Mouse (Mus musculus): ENCODE results near the gene Ttc19.

DNA sequence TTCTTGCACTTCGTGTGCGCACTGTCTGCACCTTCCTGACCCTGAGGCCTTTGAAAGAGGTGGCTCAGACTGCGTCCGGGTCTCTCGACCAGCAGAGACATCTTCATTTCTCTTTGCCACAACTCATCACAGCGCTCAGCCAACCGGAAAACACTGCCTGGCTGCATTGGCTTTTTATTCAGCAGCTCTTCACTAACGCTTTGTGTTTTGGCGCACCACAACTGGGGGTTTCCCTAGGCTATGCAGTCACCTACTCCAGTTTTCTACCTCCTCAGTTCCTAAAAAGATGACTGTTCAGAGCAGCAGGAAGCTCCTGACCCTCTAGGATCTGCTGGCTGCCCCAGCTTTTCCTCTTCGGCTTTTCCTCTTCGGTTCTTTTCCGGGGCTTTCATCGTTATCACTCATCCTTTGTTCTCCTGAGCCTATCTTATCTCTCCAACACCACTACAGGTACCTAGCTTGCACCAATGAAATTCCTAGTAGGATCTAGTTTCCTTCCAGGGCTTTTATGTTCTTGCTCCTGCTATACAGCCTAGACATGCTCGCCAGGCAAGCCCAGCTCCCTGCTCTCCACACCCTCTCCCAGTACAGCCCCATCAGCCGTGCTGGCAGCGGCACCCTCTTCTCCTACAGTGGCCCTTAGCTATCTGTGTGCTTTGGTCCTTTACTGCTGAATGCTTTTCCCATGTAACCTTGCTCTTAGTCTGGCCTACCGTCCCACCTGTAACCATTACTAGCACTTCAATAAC lies 14.6 kb upstream of the Ttc19 start:
- TF ChIP-seq CTCF (IDR thresholded peaks at IDR 0.05; ENCODE audit: borderline replicate concordance, control insufficient read depth, extremely low read depth, insufficient read depth, low read length, poor library complexity) = no peak
- no peak for TF ChIP-seq POLR2A (IDR thresholded peaks at IDR 0.05; ENCODE audit: control insufficient read depth, extremely low read depth, insufficient read depth, low read length, poor library complexity)
